Mouse (Mus musculus) C2C12 (cell line): ENCODE results near the gene Senp2.

Source experiments
- CTCF ChIP-seq: IDR thresholded peaks from one replicate; pipeline ENCODE4 v1.5.1; 2011; ENCODE audit not compliant: control insufficient read depth, insufficient read depth, insufficient read length
- MAX ChIP-seq: IDR thresholded peaks from one replicate; pipeline ENCODE4 v1.6.1; 2011; ENCODE audit warnings: mild to moderate bottlenecking, control low read depth
- USF1 ChIP-seq: IDR thresholded peaks from one replicate; pipeline ENCODE4 v1.6.1; 2011; ENCODE audit warnings: low read depth, mild to moderate bottlenecking, control low read depth, moderate library complexity

DNA sequence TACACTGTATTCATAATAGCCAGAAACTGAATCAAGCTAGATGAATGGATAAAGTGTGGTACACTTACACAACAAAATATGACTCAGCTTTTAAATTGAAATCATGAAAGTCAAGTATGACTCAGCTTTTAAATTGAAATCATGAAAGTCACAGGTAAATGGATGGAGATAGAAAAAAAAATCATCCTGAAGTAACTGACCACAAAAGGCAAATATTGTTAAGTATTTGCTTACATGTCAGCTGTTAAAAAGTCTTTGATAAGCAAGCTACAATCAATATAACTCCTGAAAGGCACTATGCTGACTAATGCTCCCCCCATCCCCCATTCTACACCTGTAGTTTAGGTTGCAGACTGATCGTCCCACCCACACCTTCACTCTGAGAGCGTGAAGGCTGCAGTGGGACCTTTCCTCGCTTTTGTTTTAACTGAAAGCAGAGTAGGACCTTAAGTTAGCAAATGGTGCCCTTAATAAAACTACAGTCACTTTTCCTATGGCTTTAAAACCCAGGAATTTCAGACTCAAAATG lies 82.0 kb downstream of the Senp2 start:
- no peak for TF ChIP-seq CTCF
- no peak for TF ChIP-seq USF1
- no peak for TF ChIP-seq MAX
